Mouse (Mus musculus): ENCODE data around the gene Ppp1r32.

Gene Ppp1r32

GRCm38 (mm10) chr19:10482703-10483102, at the start of gene Ppp1r32:
Gene Ppp1r32, minus strand, starts transcription at chr19:10482928.
- peak; percentile 93 for DNase-seq (ENCODE audit: low spot score)

GRCm38 (mm10) chr19:10530082-10530481, 47.4 kb upstream of the Ppp1r32 start:
- no peak for DNase-seq (ENCODE audit: low spot score)

GRCm38 (mm10) chr19:10525910-10526309, 43.2 kb upstream of the Ppp1r32 start, which contains the start of gene Sdhaf2:
Gene Sdhaf2, minus strand, starts transcription at chr19:10526142.
- DNase-seq (ENCODE audit: low spot score): peak; percentile 77

GRCm38 (mm10) chr19:10525106-10525901, 42.6 kb upstream of the Ppp1r32 start, which contains the start of gene Cpsf7:
Gene Cpsf7, plus strand, starts transcription at chr19:10525266.
- peak; percentile 92 for DNase-seq (ENCODE audit: low spot score)

- DNase-seq (ENCODE audit: low spot score): no peak
These were observed 42.0 kb upstream of the Ppp1r32 start for GRCm38 (mm10) chr19:10524784-10525105.

- no peak for DNase-seq (ENCODE audit: low spot score)
These were observed 40.9 kb upstream of the Ppp1r32 start for GRCm38 (mm10) chr19:10523483-10524080.

- DNase-seq (ENCODE audit: low spot score): no peak
These were observed 39.2 kb upstream of the Ppp1r32 start for GRCm38 (mm10) chr19:10521926-10522325.

GRCm38 (mm10) chr19:10520355-10520754, 37.6 kb upstream of the Ppp1r32 start:
- peak; percentile 61 for DNase-seq (ENCODE audit: low spot score)

GRCm38 (mm10) chr19:10510759-10511330, 28.1 kb upstream of the Ppp1r32 start:
- DNase-seq (ENCODE audit: low spot score): no peak

- peak; percentile 87 for DNase-seq (ENCODE audit: low spot score)
These were observed 19.8 kb upstream of the Ppp1r32 start for GRCm38 (mm10) chr19:10502571-10502970.

GRCm38 (mm10) chr19:10500581-10500980, 17.9 kb upstream of the Ppp1r32 start:
- no peak for DNase-seq (ENCODE audit: low spot score)

- DNase-seq (ENCODE audit: low spot score): no peak
These were observed 14.9 kb upstream of the Ppp1r32 start for GRCm38 (mm10) chr19:10497512-10498160.

- DNase-seq (ENCODE audit: low spot score): no peak
These were observed 14.2 kb upstream of the Ppp1r32 start for GRCm38 (mm10) chr19:10496976-10497375.

- DNase-seq (ENCODE audit: low spot score): no peak
These were observed 12.9 kb upstream of the Ppp1r32 start for GRCm38 (mm10) chr19:10495670-10496069.

GRCm38 (mm10) chr19:10486264-10486738, 3.6 kb upstream of the Ppp1r32 start:
- DNase-seq (ENCODE audit: low spot score): peak; percentile 88

- no peak for DNase-seq (ENCODE audit: low spot score)
These were observed 3.2 kb downstream of the Ppp1r32 start for GRCm38 (mm10) chr19:10479541-10479940.

GRCm38 (mm10) chr19:10473779-10474178, 8.9 kb downstream of the Ppp1r32 start:
- DNase-seq (ENCODE audit: low spot score): no peak

- DNase-seq (ENCODE audit: low spot score): no peak
These were observed 9.8 kb downstream of the Ppp1r32 start for GRCm38 (mm10) chr19:10472958-10473357.

- DNase-seq (ENCODE audit: low spot score): peak; percentile 56
These were observed 13.5 kb downstream of the Ppp1r32 start for GRCm38 (mm10) chr19:10469171-10469658.

GRCm38 (mm10) chr19:10464427-10464826, 18.3 kb downstream of the Ppp1r32 start:
- no peak for DNase-seq (ENCODE audit: low spot score)

GRCm38 (mm10) chr19:10461584-10461983, 21.1 kb downstream of the Ppp1r32 start:
- DNase-seq (ENCODE audit: low spot score): no peak

- DNase-seq (ENCODE audit: low spot score): no peak
These were observed 22.8 kb downstream of the Ppp1r32 start for GRCm38 (mm10) chr19:10459907-10460306.

Measured in retina, embryonic 14.5 days (tissue).